Mouse (Mus musculus) erythroblast, embryonic 14.5 days (primary cell): Measurements from ENCODE around the gene Mrpl38. TPM values are rescaled to one million over a fixed set of nuclear protein-coding genes. Genes with fewer than 3 reads are reported as not detected.
"Not testable (repeated sequence)": the region's sequence is repeated elsewhere in the genome, so short reads cannot be mapped to it uniquely, and the experiment has no call there.

Experiments used
- H3K27me3 ChIP-seq: 2 replicates; pipeline ENCODE4 v1.6.1; 2012; ENCODE audit warnings: inconsistent platforms; ENCODE audit not compliant: control insufficient read depth
- H3K36me3 ChIP-seq: 2 replicates; pipeline ENCODE4 v1.6.1; 2012; ENCODE audit warnings: mild to moderate bottlenecking, inconsistent platforms; ENCODE audit not compliant: control insufficient read depth
- H3K4me1 ChIP-seq: 2 replicates; pipeline ENCODE4 v1.6.1; 2012; ENCODE audit warnings: inconsistent platforms; ENCODE audit not compliant: control insufficient read depth
- H3K4me3 ChIP-seq: replicated peaks from 2 replicates; pipeline ENCODE3; 2012; ENCODE audit warnings: moderate library complexity, mild to moderate bottlenecking, inconsistent platforms
- H3K9me3 ChIP-seq: 2 replicates; pipeline ENCODE4 v1.6.1; 2012; ENCODE audit warnings: low read length, inconsistent platforms, mixed read lengths; ENCODE audit not compliant: control insufficient read depth
- GATA1 ChIP-seq: IDR thresholded peaks from 2 replicates; pipeline ENCODE4 v1.6.1; 2012; ENCODE audit warnings: low read length, inconsistent platforms, mixed read lengths
- TAL1 ChIP-seq: IDR thresholded peaks from 3 replicates; pipeline ENCODE4 v1.6.1; 2012; ENCODE audit warnings: low read length, inconsistent platforms, mixed read lengths
- polyA plus RNA-seq: library from polyadenylated mRNA; stranded (reverse); fragments of >175 nt; gene quantifications from 2 replicates; pipeline ENCODE4 v1.2.3, GENCODE M21; 2012

The Mrpl38 gene
- polyA plus RNA-seq, 1 experiment = 8.4 TPM

DNA sequence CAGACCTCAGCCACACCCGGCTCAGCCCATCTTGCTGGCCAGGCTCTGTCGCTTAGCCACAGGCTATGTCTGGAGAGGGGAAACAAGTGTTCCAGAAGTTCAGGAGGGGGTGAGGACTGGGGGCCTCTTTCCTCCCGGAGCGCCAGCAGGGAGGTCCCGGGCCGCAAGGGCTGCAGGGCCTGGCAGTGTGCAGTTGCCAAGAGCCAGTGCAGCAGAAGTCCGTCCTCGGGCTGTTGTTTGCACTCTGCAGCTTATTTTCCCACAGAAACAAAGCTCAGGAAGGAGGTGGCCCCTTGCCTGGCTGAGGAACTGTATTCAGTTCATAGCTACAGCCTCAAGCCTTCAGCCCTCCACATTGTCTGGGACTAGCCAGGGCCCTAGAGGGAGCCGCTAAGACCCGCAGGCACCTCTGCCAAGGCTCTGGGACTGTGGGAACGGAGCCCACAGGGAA lies 36.7 kb downstream of the Mrpl38 start:
- TF ChIP-seq GATA1 = no peak
- no peak for TF ChIP-seq TAL1
- H3K4me1 ChIP-seq = peaks cover 60% of the 10 kb centered on the region
- peaks cover under 1% of the 10 kb centered on the region for H3K9me3 ChIP-seq
- peaks cover 15% of the 10 kb centered on the region for H3K27me3 ChIP-seq
- no peak overlapping the region for H3K4me3 ChIP-seq
- no peaks in the 10 kb centered on the region for H3K36me3 ChIP-seq

DNA sequence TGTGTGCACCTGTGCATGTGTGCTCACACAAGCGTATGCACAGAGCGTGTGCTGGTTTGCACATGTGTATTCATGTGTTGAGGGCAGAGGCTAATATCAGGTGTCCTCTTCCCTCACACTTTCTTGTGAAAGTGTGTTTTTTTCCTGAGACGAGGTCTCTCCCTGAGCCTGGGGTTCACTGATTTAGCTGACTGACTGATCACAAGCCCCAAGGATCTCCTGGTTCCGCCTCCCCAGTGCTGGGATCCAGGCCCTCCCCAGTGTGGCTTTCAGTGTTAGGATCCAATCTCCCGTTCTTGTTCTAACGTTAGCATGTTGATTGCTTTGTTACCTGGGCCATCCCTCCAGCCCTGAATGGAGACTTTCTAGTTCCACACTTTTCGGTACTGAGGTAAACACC lies 37.8 kb downstream of the Mrpl38 start:
- peaks cover 50% of the 10 kb centered on the region for H3K4me1 ChIP-seq
- no peaks in the 10 kb centered on the region for H3K36me3 ChIP-seq
- H3K9me3 ChIP-seq = peaks cover 6% of the 10 kb centered on the region
- H3K27me3 ChIP-seq = peaks cover 4% of the 10 kb centered on the region
- TF ChIP-seq TAL1 (no peak), GATA1 (no peak)
- H3K4me3 ChIP-seq = no peak overlapping the region

DNA sequence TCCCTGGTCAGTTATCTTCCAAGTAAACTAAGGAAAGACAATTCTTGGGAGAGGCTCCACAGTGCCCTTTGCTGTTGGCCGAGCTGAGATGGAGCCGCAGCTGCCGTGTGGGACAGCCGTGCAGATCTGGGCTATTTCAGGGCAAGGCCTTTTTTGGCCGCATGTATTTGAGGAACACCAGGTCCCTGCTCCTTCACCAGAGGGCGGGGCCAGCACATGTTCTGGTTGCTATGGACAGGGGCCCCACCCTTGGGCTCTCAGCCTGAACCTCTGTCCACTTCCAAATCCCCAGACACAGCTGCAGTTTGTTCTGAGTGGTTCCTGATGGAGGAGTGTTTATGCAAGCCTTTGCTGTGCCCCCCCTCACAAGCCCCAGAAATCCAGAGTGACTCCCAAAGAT lies 38.3 kb downstream of the Mrpl38 start:
- H3K27me3 ChIP-seq = 0 out of 2 replicates have a peak, but pooled peaks cover 2% of the 10 kb centered on the region
- peaks cover 46% of the 10 kb centered on the region for H3K4me1 ChIP-seq
- H3K4me3 ChIP-seq = no peak overlapping the region
- no peaks in the 10 kb centered on the region for H3K36me3 ChIP-seq
- TF ChIP-seq TAL1 (no peak), GATA1 (no peak)
- peaks cover 6% of the 10 kb centered on the region for H3K9me3 ChIP-seq

DNA sequence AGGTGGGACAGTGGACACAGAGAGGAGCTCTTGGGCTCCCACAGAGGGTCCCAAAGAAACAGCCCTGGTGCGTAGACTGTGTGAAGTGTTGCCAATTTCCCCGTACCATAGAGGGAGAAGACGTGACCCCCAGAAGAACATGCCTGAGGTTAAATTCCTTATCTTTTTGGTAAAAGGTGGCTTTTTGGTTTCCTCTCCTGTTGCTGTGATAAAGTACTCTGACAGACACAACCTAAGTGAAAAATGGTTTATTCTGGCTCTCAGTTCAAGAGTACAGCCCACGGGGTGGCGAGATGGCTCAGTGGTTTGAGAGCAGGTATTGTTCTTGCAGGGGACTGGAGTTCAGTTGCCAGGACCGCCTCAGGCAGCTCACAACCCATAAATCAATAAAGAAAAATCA lies 39.2 kb downstream of the Mrpl38 start:
- Histone ChIP-seq H3K36me3 (no peaks in the 10 kb centered on the region), H3K4me1 (peaks cover 42% of the 10 kb centered on the region), H3K4me3 (no peak overlapping the region), H3K9me3 (peaks cover 6% of the 10 kb centered on the region), H3K27me3 (0 out of 2 replicates have a peak, but pooled peaks cover 2% of the 10 kb centered on the region)
- no peak for TF ChIP-seq TAL1

- no peak for TF ChIP-seq GATA1
- TF ChIP-seq TAL1 = no peak
- H3K4me1 ChIP-seq = peaks cover 39% of the 10 kb centered on the region
These were observed 39.8 kb downstream of the Mrpl38 start for GRCm38 (mm10) chr11:116098711-116099460.

DNA sequence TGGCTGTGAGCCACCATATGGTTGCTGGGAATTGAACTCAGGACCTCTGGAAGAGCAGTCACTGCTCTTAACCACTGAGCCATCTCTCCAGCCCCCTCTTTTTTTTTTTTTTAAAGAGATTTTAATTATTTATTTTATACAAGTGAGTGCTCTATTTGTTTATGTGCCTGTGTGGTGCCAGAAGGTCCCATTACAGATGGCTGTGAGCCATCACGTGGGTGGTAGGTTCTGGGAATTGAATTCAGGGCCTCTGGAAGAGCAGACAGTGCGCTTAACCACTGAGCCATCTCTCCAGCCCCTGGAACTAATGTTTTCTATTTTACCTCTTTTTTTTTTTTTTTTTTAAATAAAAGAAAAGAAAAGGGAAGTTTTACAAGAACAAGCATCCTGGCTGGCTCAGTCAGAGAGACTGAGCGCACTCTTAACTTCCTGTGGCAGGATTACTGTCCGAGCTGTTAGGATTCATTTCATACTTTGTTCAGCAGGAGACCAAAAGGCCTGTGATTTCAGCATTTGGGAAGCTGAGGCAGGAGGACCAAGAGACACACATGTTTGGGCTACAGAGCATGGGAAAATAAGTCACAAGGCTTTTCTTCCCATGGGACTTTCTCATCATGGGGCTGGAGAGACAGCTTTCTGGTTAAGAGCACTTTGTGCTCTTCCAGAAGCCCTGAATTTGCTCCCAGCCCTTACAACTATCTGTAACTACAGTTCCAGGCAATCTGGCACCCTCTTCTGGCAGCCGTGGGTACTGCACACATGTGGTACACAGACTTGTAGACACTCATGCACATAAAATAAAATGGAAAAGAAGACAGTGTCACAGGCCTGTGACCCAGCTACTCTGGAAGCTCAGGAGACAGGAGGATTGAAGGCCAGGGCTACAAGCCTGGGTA lies 42.2 kb downstream of the Mrpl38 start:
- no peaks in the 10 kb centered on the region for H3K27me3 ChIP-seq
- no peak for TF ChIP-seq GATA1
- no peak overlapping the region for H3K4me3 ChIP-seq
- H3K4me1 ChIP-seq = peaks cover 36% of the 10 kb centered on the region
- peaks cover 6% of the 10 kb centered on the region for H3K9me3 ChIP-seq
- H3K36me3 ChIP-seq = no peaks in the 10 kb centered on the region

More at GRCm38 (mm10) chr11:116098711-116099460, 39.8 kb downstream of the Mrpl38 start:
- no peaks in the 10 kb centered on the region for H3K36me3 ChIP-seq
- H3K9me3 ChIP-seq = peaks cover 6% of the 10 kb centered on the region
- H3K27me3 ChIP-seq = 0 out of 2 replicates have a peak, but pooled peaks cover 2% of the 10 kb centered on the region
- H3K4me3 ChIP-seq = no peak overlapping the region

DNA sequence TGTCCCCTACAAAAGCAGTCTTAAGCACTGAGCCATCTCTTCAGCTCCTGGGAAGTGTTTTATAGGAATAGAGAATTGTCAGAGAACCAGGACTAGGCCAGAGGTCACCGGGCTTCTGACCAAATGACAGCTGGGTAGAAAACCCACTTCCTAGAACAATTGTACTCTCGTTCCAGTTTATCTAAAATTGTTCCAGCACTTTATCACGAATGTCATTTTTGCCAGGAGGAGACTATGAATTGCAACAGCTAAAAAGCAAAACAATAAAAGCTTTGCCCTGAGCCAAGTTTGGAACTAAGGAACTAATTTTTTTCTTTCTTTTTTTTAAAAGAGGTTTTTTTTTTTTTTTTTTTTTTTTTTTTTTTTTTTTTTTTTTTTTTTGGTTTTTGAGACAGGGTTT lies 43.1 kb downstream of the Mrpl38 start:
- TF ChIP-seq GATA1 (no peak), TAL1 (no peak)
- H3K9me3 ChIP-seq = peaks cover 6% of the 10 kb centered on the region
- H3K4me1 ChIP-seq = peaks cover 30% of the 10 kb centered on the region
- no peaks in the 10 kb centered on the region for H3K27me3 ChIP-seq
- no peaks in the 10 kb centered on the region for H3K36me3 ChIP-seq
- no peak overlapping the region for H3K4me3 ChIP-seq

GRCm38 (mm10) chr11:116093771-116094565 lies 44.7 kb downstream of the Mrpl38 start:
- TF ChIP-seq GATA1 = no peak
- TF ChIP-seq TAL1 = no peak
- Histone ChIP-seq H3K27me3 (no peaks in the 10 kb centered on the region), H3K9me3 (peaks cover 6% of the 10 kb centered on the region), H3K36me3 (no peaks in the 10 kb centered on the region), H3K4me3 (no peak overlapping the region), H3K4me1 (peaks cover 16% of the 10 kb centered on the region)

GRCm38 (mm10) chr11:116092959-116093358 lies 45.7 kb downstream of the Mrpl38 start:
- H3K4me1 ChIP-seq = peaks cover 24% of the 10 kb centered on the region
- not testable (repeated sequence) for H3K27me3 ChIP-seq, H3K4me3 ChIP-seq, H3K9me3 ChIP-seq, H3K36me3 ChIP-seq
